ENCODE assay signal across 11 mouse cellular contexts in the genomic region with DNA sequence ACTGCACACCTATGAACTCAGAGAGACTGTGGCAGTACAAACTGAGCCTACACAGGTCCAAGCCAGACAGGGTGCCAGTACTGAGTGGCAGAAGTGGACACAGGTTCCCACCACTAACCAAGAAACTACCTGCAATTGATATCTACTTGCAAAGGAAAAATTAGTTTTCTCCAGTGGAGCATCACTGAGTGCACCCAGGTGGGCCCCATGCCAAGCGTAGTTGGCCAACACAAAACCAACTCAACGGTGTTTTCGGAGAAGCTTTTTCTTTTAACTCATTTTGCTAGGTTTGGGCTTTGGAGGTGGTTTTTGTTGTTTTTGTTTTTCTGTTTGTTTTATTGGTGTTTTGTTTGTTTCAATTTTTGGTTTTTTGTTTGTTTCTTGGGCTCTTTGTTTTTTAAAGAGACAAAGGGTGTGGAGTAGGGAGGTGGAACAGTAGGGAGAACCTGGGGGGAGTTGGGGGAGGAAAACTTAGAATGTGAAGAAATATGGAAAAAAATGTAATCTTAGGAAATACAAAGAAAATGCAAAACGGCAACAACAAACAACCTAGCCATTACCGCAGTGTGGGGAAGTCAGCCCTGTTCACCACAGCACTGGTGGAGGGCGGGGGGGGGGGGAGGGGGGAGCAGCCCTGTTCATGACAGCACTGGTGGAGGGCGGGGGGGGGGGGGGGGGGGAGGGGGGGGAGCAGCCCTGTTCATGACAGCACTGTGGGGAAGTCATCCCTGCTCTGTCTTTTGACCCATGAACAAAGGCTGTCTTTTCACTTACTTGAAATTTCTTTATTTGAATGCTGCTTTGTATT.
A peak's percentile ranks its signal among the peaks of the same experiment; 100 is the strongest.
DNase-seq lines count a peak whose midpoint lies in the region; ATAC-seq lines count a peak whose summit lies in the region.
"Had no signal": no experiment of that assay in that cellular context is flagged by ENCODE, and none has a peak within 500 bp of the region (broad histone marks: within the 10 kb centered on the region; RNA-seq: fewer than 3 reads in every experiment).

No protein-coding gene starts in this region.

- intact Hi-C loops in left cerebral cortex, postnatal 14 days (cut with DNase I) = loop anchor here (10.0 kb wide), 2 partner anchors 274 to 304 kb away; partner anchors contain the start of genes Chgb, Mcm8 and Trmt6

- no peak for ATAC-seq in cerebellum, adult (ENCODE audit: insufficient number of reproducible peaks, low FRiP score, low TSS enrichment)
- peak; percentile 5 for ATAC-seq in CD4-positive, CD25-positive, alpha-beta regulatory T cell, adult 4 months
- ATAC-seq: lung, postnatal 0 days; midbrain, embryonic 13.5 days had no signal

- DNase-seq in cerebellum, adult 9-10 months = peak; percentile 42
- DNase-seq in induced T-regulatory cell, adult 2 months (ENCODE audit: low read depth) = peak; percentile 77
- DNase-seq in thymus, postnatal 0 days (ENCODE audit: low spot score) = peak; percentile 68
- no peak for DNase-seq in urinary bladder, postnatal 10 days (ENCODE audit: low spot score)
- no peak for DNase-seq in left cerebral cortex, postnatal 14 days (ENCODE audit: low spot score in 2 of 2)
- DNase-seq in layer of hippocampus, postnatal 25 days (ENCODE audit: extremely low spot score in 1 of 2, low spot score in 1 of 2) = no peak
- DNase-seq: retina, postnatal 1 day had no signal

Comparison
In these comparisons a context has a peak if more than half of its experiments do, and no peak if none do; other contexts are left out.
1. DNase-seq: peak in cerebellum, adult 9-10 months (single experiment), induced T-regulatory cell, adult 2 months (single experiment) and thymus, postnatal 0 days (single experiment); none in urinary bladder, postnatal 10 days (single experiment), left cerebral cortex, postnatal 14 days (0 of 2) and layer of hippocampus, postnatal 25 days (0 of 2).